Mouse (Mus musculus): ENCODE data around the gene Fer1l5.

DNA sequence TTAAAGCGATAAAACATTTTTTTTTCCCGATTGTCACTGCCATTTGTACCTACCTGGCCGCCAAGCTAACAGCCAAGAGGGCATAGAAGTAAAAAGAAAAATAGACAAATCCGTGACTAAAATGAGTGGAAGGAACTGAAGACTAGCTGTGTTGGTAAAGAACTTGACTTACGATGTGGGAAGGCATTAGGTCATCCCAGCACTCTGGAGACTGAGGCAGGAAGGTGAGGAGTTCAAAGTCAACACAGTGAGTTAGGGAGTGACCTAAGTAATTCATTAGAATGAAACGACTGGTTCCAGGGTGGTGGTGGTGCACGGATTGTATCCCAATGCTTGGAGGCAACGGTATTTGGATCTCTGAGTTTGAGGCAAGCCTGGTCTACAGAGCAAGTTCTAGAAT is 73.4 kb downstream of the Fer1l5 start:
- TF ChIP-seq CTCF (IDR thresholded peaks at IDR 0.05; ENCODE audit: extremely low read depth, insufficient read depth, low read length) (no peak), POLR2A (IDR thresholded peaks at IDR 0.05; ENCODE audit: extremely low read depth, insufficient read depth, low read length) (no peak)
